Mouse (Mus musculus) MEL (cell line): ENCODE results near the gene Thbs1. TPM values are rescaled to one million over a fixed set of nuclear protein-coding genes. Genes with fewer than 3 reads are reported as not detected.

ENCODE experiments used
- DNase-seq: peaks from one replicate; pipeline ENCODE4 v3.0.0; 2011; ENCODE audit warnings: low read depth, low spot score
- H3K27ac ChIP-seq: 2 replicates; pipeline ENCODE4 v1.5.1; 2012; ENCODE audit warnings: low read depth, mild to moderate bottlenecking, control low read depth, low read length, moderate library complexity; ENCODE audit not compliant: control insufficient read depth
- H3K27me3 ChIP-seq, 2 experiments: fragments of 150-350 bp in 1 of 2; sonication (generic) in 1 of 2; 2 replicates each; pipeline ENCODE4 v1.6.1; 2012; ENCODE audit warnings: low read length in 2 of 2, mild to moderate bottlenecking in 2 of 2, improper control_type of control experiment in 1 of 2, moderate library complexity in 1 of 2; ENCODE audit not compliant: insufficient read depth in 2 of 2, control insufficient read depth in 1 of 2
- H3K36me3 ChIP-seq, 2 experiments: 2 replicates each; pipeline ENCODE4 v1.6.1; 2012 to 2014; ENCODE audit warnings: low read length in 2 of 2, improper control_type of control experiment in 1 of 2, inconsistent platforms in 1 of 2, mild to moderate bottlenecking in 1 of 2; ENCODE audit not compliant: insufficient read depth in 2 of 2, control insufficient read depth in 1 of 2
- H3K4me1 ChIP-seq, 2 experiments: fragments of 150-350 bp in 1 of 2; sonication (generic) in 1 of 2; 2 replicates each; pipeline ENCODE4 v1.6.1; 2012; ENCODE audit warnings: low read length in 2 of 2, improper control_type of control experiment in 1 of 2, mild to moderate bottlenecking in 1 of 2; ENCODE audit not compliant: insufficient read depth in 2 of 2, control insufficient read depth in 1 of 2
- H3K4me3 ChIP-seq, 2 experiments: fragments of 150-350 bp in 1 of 2; sonication (generic) in 1 of 2; 2 replicates each; pipeline ENCODE4 v1.5.1; 2012; ENCODE audit warnings: low read depth in 2 of 2, low read length in 2 of 2, mild to moderate bottlenecking in 2 of 2, moderate library complexity in 2 of 2, control low read depth in 1 of 2, improper control_type of control experiment in 1 of 2; ENCODE audit not compliant: control insufficient read depth in 1 of 2, insufficient read depth in 1 of 2
- H3K79me2 ChIP-seq: 2 replicates; pipeline ENCODE4 v1.6.1; 2012; ENCODE audit warnings: mild to moderate bottlenecking, low read length, moderate library complexity; ENCODE audit not compliant: control insufficient read depth, poor library complexity, insufficient read depth
- H3K9ac ChIP-seq: 2 replicates; pipeline ENCODE4 v1.6.1; 2012; ENCODE audit warnings: low read depth, mild to moderate bottlenecking, control low read depth, low read length, moderate library complexity; ENCODE audit not compliant: control insufficient read depth, poor library complexity, severe bottlenecking
- H3K9me3 ChIP-seq: fragments of 150-350 bp; sonication (generic); replicated peaks from 2 replicates; pipeline ENCODE4 v1.6.1; 2012; ENCODE audit warnings: mild to moderate bottlenecking, low read length, improper control_type of control experiment, moderate library complexity; ENCODE audit not compliant: insufficient read depth
- BHLHE40 ChIP-seq: IDR thresholded peaks from 2 replicates; pipeline ENCODE4 v1.6.1; 2012; ENCODE audit warnings: low read depth, mild to moderate bottlenecking, inconsistent platforms, low read length, improper control_type of control experiment, borderline replicate concordance
- CHD1 ChIP-seq: IDR thresholded peaks from 2 replicates; pipeline ENCODE4 v1.6.1; 2012; ENCODE audit warnings: low read depth, mild to moderate bottlenecking, inconsistent platforms, low read length, improper control_type of control experiment
- CHD2 ChIP-seq: IDR thresholded peaks from 2 replicates; pipeline ENCODE4 v1.6.1; 2011; ENCODE audit warnings: low read length, improper control_type of control experiment
- E2F4 ChIP-seq: IDR thresholded peaks from 2 replicates; pipeline ENCODE4 v1.6.1; 2011; ENCODE audit warnings: low read depth, low read length, improper control_type of control experiment, borderline replicate concordance
- ELF1 ChIP-seq: IDR thresholded peaks from 2 replicates; pipeline ENCODE4 v1.6.1; 2014; ENCODE audit warnings: low read depth, mild to moderate bottlenecking, inconsistent platforms, low read length, improper control_type of control experiment, moderate library complexity
- ETS1 ChIP-seq: IDR thresholded peaks from 2 replicates; pipeline ENCODE4 v1.6.1; 2012; ENCODE audit warnings: low read depth, mild to moderate bottlenecking, inconsistent platforms, low read length, improper control_type of control experiment, moderate library complexity
- GABPA ChIP-seq: IDR thresholded peaks from 2 replicates; pipeline ENCODE4 v1.6.1; 2012; ENCODE audit warnings: low read depth, mild to moderate bottlenecking, inconsistent platforms, low read length, improper control_type of control experiment, moderate library complexity
- GATA1 ChIP-seq: IDR thresholded peaks from 2 replicates; pipeline ENCODE4 v1.6.1; 2011; ENCODE audit warnings: low read depth, low read length, improper control_type of control experiment
- HCFC1 ChIP-seq: IDR thresholded peaks from 2 replicates; pipeline ENCODE4 v1.6.1; 2012; ENCODE audit warnings: low read depth, mild to moderate bottlenecking, inconsistent platforms, low read length, improper control_type of control experiment, moderate library complexity
- JUND ChIP-seq: IDR thresholded peaks from 2 replicates; pipeline ENCODE4 v1.6.1; 2011; ENCODE audit warnings: low read depth, mild to moderate bottlenecking, improper control_type of control experiment, low read length
- MAFK ChIP-seq: IDR thresholded peaks from 2 replicates; pipeline ENCODE4 v1.6.1; 2011; ENCODE audit warnings: low read depth, mild to moderate bottlenecking, low read length, improper control_type of control experiment, borderline replicate concordance
- MAZ ChIP-seq: IDR thresholded peaks from 2 replicates; pipeline ENCODE4 v1.6.1; 2012; ENCODE audit warnings: low read depth, mild to moderate bottlenecking, inconsistent platforms, low read length, improper control_type of control experiment
- MYB ChIP-seq: IDR thresholded peaks from 2 replicates; pipeline ENCODE4 v1.6.1; 2011; ENCODE audit warnings: mild to moderate bottlenecking, low read depth, low read length, improper control_type of control experiment
- MYC ChIP-seq: IDR thresholded peaks from 2 replicates; pipeline ENCODE4 v1.6.1; 2011; ENCODE audit warnings: low read depth, mild to moderate bottlenecking, low read length, improper control_type of control experiment, moderate library complexity
- POLR2AphosphoS2 ChIP-seq: IDR thresholded peaks from 2 replicates; pipeline ENCODE4 v1.6.1; 2011; ENCODE audit warnings: low read length, improper control_type of control experiment
- POLR2AphosphoS5 ChIP-seq: IDR thresholded peaks from 2 replicates; pipeline ENCODE4 v1.6.1; 2012; ENCODE audit warnings: low read depth, borderline replicate concordance, mild to moderate bottlenecking, inconsistent platforms, low read length, moderate library complexity, mixed read lengths
- RCOR1 ChIP-seq: IDR thresholded peaks from 2 replicates; pipeline ENCODE4 v1.6.1; 2012; ENCODE audit warnings: low read depth, mild to moderate bottlenecking, inconsistent platforms, low read length, improper control_type of control experiment
- SIN3A ChIP-seq: IDR thresholded peaks from 2 replicates; pipeline ENCODE4 v1.6.1; 2012; ENCODE audit warnings: low read length, improper control_type of control experiment, inconsistent platforms
- TAL1 ChIP-seq: IDR thresholded peaks from 2 replicates; pipeline ENCODE4 v1.6.1; 2012; ENCODE audit warnings: mild to moderate bottlenecking, inconsistent platforms, low read length, moderate library complexity, mixed read lengths
- TBP ChIP-seq: IDR thresholded peaks from 2 replicates; pipeline ENCODE4 v1.8.0; 2011; ENCODE audit warnings: low read depth, low read length, improper control_type of control experiment
- TCF12 ChIP-seq: IDR thresholded peaks from 2 replicates; pipeline ENCODE4 v1.6.1; 2014; ENCODE audit warnings: low read depth, mild to moderate bottlenecking, inconsistent platforms, low read length, improper control_type of control experiment, moderate library complexity
- UBTF ChIP-seq: IDR thresholded peaks from 2 replicates; pipeline ENCODE4 v1.6.1; 2012; ENCODE audit warnings: low read depth, mild to moderate bottlenecking, inconsistent platforms, low read length, improper control_type of control experiment, moderate library complexity, borderline replicate concordance; ENCODE audit not compliant: insufficient read depth
- ZC3H11A ChIP-seq: IDR thresholded peaks from 2 replicates; pipeline ENCODE4 v1.6.1; 2012; ENCODE audit warnings: low read depth, mild to moderate bottlenecking, inconsistent platforms, low read length, improper control_type of control experiment
- ZKSCAN1 ChIP-seq: IDR thresholded peaks from 2 replicates; pipeline ENCODE4 v1.6.1; 2012; ENCODE audit warnings: low read depth, mild to moderate bottlenecking, inconsistent platforms, low read length, improper control_type of control experiment, moderate library complexity
- polyA plus RNA-seq, 2 experiments: library from polyadenylated mRNA; stranded (reverse) in 1 of 2; unstranded in 1 of 2; fragments of >175 nt in 1 of 2; fragments of >200 nt in 1 of 2; gene quantifications; 2 replicates each; pipeline versions ENCODE4 v1.2.1 to v1.2.4; 2012; ENCODE audit warnings: low replicate concordance in 2 of 2, low read depth in 1 of 2; ENCODE audit not compliant: insufficient read length in 2 of 2, insufficient read depth in 1 of 2, missing spikeins in 1 of 2
- total RNA-seq: library from RNA; depleted of rRNA; stranded (reverse); fragments of 300-350 nt; gene quantifications from 2 replicates; pipeline ENCODE4 v1.2.3, GENCODE M21; 2012

The Thbs1 gene
- total and polyA plus RNA-seq, 3 experiments, result not detected

DNA sequence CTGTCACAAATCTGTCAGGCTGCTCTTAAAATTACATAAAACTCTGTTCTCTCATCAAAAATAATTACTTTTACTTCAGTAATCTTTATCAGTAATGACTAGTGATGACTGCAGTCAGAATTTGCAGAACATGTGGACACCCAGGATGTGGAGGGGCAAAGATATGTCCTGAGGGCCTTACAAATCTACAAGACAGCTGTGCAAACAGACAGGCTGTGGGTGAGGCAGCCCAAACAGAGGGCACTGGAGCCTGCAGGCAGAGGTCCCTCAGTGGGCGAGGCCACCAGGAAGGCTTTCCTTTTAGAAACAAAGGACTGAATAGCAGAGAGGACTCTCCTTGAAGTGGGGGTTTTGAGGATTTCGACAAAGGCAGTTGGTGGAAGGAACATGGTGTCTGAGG is 37.6 kb upstream of the Thbs1 start:
- Histone ChIP-seq H3K9me3 (no peaks in the 10 kb centered on the region), H3K27ac (no peak overlapping the region), H3K4me3 (no peak overlapping the region), H3K9ac (no peak overlapping the region), H3K36me3 (no peaks in the 10 kb centered on the region), H3K4me1 (no peaks in the 10 kb centered on the region), H3K79me2 (no peaks in the 10 kb centered on the region), H3K27me3 (no peaks in the 10 kb centered on the region)
- TF ChIP-seq JUND (no peak), ETS1 (no peak), ZKSCAN1 (no peak), MYB (no peak), POLR2AphosphoS2 (no peak), TBP (no peak), ZC3H11A (no peak), SIN3A (no peak), GABPA (no peak), TAL1 (no peak), MYC (no peak)
- DNase-seq, result no peak

DNA sequence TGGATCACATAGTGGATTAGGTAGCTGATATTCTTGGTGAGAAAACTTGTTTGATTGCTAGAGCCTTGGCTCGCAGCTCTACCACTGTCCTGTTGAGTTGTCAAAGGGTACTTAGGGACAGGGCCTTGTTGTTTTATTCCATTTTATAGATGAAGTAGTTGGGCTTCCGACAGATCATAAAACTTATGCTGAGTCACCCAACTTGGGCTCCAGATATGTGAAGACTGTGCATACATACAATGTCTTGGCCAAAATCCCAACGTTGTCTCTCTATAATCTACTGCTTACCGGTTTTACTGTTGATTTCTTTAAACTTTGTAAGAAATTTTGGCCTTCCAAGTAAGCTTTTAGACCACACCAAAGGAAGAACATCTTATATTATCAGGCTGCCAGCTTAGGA is 36.5 kb upstream of the Thbs1 start:
- Histone ChIP-seq H3K79me2 (no peaks in the 10 kb centered on the region), H3K9ac (no peak overlapping the region), H3K4me1 (no peaks in the 10 kb centered on the region), H3K27ac (no peak overlapping the region), H3K4me3 (no peak overlapping the region), H3K36me3 (no peaks in the 10 kb centered on the region), H3K9me3 (no peaks in the 10 kb centered on the region), H3K27me3 (no peaks in the 10 kb centered on the region)
- TF ChIP-seq CHD2 (no peak), GATA1 (no peak), RCOR1 (no peak), UBTF (no peak), ETS1 (no peak), TBP (no peak), MAZ (no peak), ELF1 (no peak), HCFC1 (no peak), POLR2AphosphoS5 (no peak), MAFK (no peak), TAL1 (no peak), JUND (no peak), E2F4 (no peak), TCF12 (no peak), CHD1 (no peak), BHLHE40 (no peak)
- no peak for DNase-seq
